Mouse (Mus musculus): ENCODE measurements around the gene Hmgb4. TPM values are rescaled to one million over a fixed set of nuclear protein-coding genes. Genes with fewer than 3 reads are reported as not detected.

Gene Hmgb4
- polyA plus RNA-seq (2014; fragmentation: Nextera tagmentation; extraction: Ambion mirVana) = not detected in 2 replicates

DNA sequence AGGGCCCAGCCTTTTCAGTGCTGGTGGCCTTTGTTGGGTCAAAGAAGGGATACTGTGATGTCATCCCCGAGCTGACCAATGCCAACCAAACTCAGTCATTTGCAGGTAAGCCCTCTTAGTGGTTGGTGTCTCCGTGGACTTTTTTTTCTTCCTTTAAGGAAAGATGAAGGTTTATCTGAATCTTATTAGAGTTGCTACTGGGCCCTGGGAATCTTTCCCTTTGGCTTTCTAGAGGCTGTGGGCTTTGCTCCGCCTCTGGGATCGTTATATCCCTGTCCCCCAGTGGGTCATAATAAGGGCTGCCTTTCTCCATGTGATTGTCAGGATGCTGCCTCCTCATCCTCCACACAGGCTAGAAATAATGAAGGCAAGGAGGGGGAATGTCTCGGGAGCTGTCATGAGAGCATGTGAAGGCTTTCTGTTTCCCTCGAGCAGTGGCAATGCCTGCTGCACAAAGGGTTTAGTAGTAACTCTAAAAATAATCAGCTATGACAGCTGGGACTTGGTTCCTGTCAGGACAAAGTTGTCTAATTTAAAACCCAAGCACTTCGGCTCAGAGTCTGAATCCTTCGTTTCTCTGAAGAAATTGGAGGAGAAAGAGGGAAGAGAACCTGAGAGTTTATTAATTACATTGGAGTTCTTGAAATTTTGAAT, at the start of gene Hmgb4:
Hmgb4 (minus strand) TSS at position 51 of the 654 bp plus-strand sequence.
- H3K36me3 ChIP-seq (ENCODE audit: control insufficient read depth, insufficient read depth, low read length) = no peaks in the 10 kb centered on the region
- no peaks in the 10 kb centered on the region for H3K27me3 ChIP-seq (ENCODE audit: control insufficient read depth, insufficient read depth, low read length)
- H3K9me3 ChIP-seq (ENCODE audit: control insufficient read depth, low read length) = no peaks in the 10 kb centered on the region
- ATAC-seq (ENCODE audit: insufficient read depth, low FRiP score, low TSS enrichment) (no peak), DNase-seq (ENCODE audit: low spot score) (no peak)
- H3K4me1 ChIP-seq (ENCODE audit: control insufficient read depth, insufficient read depth, low read length) = no peaks in the 10 kb centered on the region
- H3K4me2 ChIP-seq (ENCODE audit: low read depth) = no peak within 1 kb of the TSS
- H3K4me3 ChIP-seq (ENCODE audit: low read depth, low read length) = no peak within 1 kb of the TSS
- H3K27ac ChIP-seq (ENCODE audit: low read depth, low read length) = no peak within 1 kb of the TSS
- H3K9ac ChIP-seq (ENCODE audit: low read length) = no peak within 1 kb of the TSS
- 78% methylated on average over 8 of the region's 8 CpGs for WGBS

DNA sequence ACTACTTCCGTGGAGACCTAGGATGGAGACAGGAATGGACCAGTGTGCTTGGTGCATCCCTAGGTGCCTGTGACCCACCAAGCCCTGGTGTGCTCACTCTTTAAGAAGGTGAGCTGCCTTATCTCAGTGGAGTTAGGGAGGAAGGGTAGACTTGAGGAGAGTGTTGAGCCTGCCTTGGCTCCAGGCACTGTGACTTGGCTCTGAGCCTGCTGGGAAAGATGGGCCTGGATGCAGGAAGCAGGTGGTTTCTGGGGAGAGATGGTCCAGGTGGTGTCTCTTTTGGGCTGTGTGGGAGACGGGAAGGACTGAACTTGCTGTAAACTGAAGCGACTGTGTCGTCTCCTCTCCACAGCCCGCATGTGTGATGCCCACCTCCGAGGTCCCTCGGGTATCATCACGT, 45.3 kb upstream of the Hmgb4 start:
- no peak overlapping the region for H3K27ac ChIP-seq (ENCODE audit: low read depth, low read length)

DNA sequence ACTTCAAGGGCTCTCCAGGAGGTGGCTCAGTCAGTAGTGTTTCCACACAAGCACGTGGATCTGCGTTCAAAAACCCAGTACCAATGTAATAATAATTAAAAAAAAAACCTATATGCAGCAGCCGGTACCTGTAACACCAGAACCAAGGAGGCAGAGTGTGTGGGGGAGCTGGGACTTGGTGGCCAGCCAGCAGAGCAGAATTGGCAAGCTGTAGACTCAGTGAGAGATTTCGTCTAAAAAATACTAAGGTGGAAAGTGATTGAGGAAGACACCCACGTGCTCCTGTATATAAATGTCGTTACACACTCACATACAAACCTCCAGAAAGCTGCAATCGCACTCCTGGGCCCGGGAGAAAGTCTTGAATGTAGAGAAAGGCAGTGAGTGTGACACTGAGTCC, 43.3 kb upstream of the Hmgb4 start:
- H3K4me1 ChIP-seq (ENCODE audit: control insufficient read depth, insufficient read depth, low read length) = no peaks in the 10 kb centered on the region
- H3K27ac ChIP-seq (ENCODE audit: low read depth, low read length) = no peak overlapping the region
- H3K4me2 ChIP-seq (ENCODE audit: low read depth) = no peak overlapping the region
- no peaks in the 10 kb centered on the region for H3K36me3 ChIP-seq (ENCODE audit: control insufficient read depth, insufficient read depth, low read length)
- DNase-seq (ENCODE audit: low spot score) (no peak), ATAC-seq (ENCODE audit: insufficient read depth, low FRiP score, low TSS enrichment) (no peak)
- no peaks in the 10 kb centered on the region for H3K27me3 ChIP-seq (ENCODE audit: control insufficient read depth, insufficient read depth, low read length)
- H3K4me3 ChIP-seq (ENCODE audit: low read depth, low read length) = no peak overlapping the region
- WGBS = 81% methylated on average over 8 of the region's 8 CpGs
- no peaks in the 10 kb centered on the region for H3K9me3 ChIP-seq (ENCODE audit: control insufficient read depth, low read length)
- no peak overlapping the region for H3K9ac ChIP-seq (ENCODE audit: low read length)

More for the DNA sequence above, 45.3 kb upstream of the Hmgb4 start:
- WGBS = 91% methylated on average over 8 of the region's 8 CpGs
- Histone ChIP-seq H3K4me3 (ENCODE audit: low read depth, low read length) (no peak overlapping the region), H3K9me3 (ENCODE audit: control insufficient read depth, low read length) (no peaks in the 10 kb centered on the region), H3K27me3 (ENCODE audit: control insufficient read depth, insufficient read depth, low read length) (no peaks in the 10 kb centered on the region), H3K4me2 (ENCODE audit: low read depth) (no peak overlapping the region), H3K4me1 (ENCODE audit: control insufficient read depth, insufficient read depth, low read length) (no peaks in the 10 kb centered on the region), H3K9ac (ENCODE audit: low read length) (no peak overlapping the region), H3K36me3 (ENCODE audit: control insufficient read depth, insufficient read depth, low read length) (no peaks in the 10 kb centered on the region)
- DNase-seq (ENCODE audit: low spot score) (no peak), ATAC-seq (ENCODE audit: insufficient read depth, low FRiP score, low TSS enrichment) (no peak)

DNA sequence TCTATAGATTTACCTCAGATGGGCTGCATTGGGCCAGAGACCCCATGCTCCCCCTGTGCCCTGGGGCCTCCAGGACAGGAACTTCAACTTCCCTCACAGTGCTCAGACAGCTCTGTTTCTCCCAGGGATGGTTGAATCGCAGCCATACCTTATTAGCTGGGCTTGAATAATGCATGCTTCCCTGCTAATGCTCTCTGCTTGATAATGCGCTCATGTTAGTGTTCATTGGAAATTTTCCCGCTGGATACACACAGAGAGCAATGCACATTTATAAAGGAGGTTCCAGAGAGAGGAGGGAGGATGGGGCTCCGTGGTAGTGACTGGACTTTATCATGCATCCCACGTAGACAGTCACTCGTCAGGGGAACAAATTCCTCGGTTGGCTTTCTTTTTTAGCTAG, 27.3 kb upstream of the Hmgb4 start:
- H3K4me2 ChIP-seq (ENCODE audit: low read depth) = no peak overlapping the region
- ATAC-seq (ENCODE audit: insufficient read depth, low FRiP score, low TSS enrichment) (no peak), DNase-seq (ENCODE audit: low spot score) (no peak)
- no peak overlapping the region for H3K4me3 ChIP-seq (ENCODE audit: low read depth, low read length)
- no peaks in the 10 kb centered on the region for H3K4me1 ChIP-seq (ENCODE audit: control insufficient read depth, insufficient read depth, low read length)
- no peak overlapping the region for H3K27ac ChIP-seq (ENCODE audit: low read depth, low read length)
- no peaks in the 10 kb centered on the region for H3K36me3 ChIP-seq (ENCODE audit: control insufficient read depth, insufficient read depth, low read length)
- H3K9ac ChIP-seq (ENCODE audit: low read length) = no peak overlapping the region
- no peaks in the 10 kb centered on the region for H3K9me3 ChIP-seq (ENCODE audit: control insufficient read depth, low read length)
- 79% methylated on average over 7 of the region's 7 CpGs for WGBS
- H3K27me3 ChIP-seq (ENCODE audit: control insufficient read depth, insufficient read depth, low read length) = no peaks in the 10 kb centered on the region

DNA sequence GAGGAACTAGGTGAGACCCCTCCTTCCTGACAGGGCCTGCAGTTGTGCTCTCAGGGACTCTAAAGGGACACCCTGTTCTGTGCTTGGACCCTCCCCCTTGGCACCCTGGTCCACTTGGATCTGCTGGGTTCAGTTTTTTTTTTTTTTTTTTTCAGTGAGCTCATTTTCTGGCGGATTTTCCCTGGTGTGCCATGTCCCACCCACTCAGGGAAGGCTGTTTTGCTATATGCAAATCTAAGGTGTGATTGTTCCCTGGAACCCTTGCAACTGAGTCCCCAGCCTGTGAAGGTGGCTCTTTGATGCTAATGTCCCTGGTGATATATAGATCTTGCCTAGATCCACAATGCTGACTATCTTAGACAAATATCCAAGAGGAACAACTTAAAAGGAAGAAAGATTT, 24.3 kb upstream of the Hmgb4 start:
- no peak overlapping the region for H3K4me2 ChIP-seq (ENCODE audit: low read depth)
- no peak overlapping the region for H3K27ac ChIP-seq (ENCODE audit: low read depth, low read length)
- no peaks in the 10 kb centered on the region for H3K4me1 ChIP-seq (ENCODE audit: control insufficient read depth, insufficient read depth, low read length)
- H3K27me3 ChIP-seq (ENCODE audit: control insufficient read depth, insufficient read depth, low read length) = no peaks in the 10 kb centered on the region
- no peak overlapping the region for H3K4me3 ChIP-seq (ENCODE audit: low read depth, low read length)
- H3K36me3 ChIP-seq (ENCODE audit: control insufficient read depth, insufficient read depth, low read length) = no peaks in the 10 kb centered on the region
- WGBS = 71% methylated on average over 1 of the region's 1 CpGs
- no peaks in the 10 kb centered on the region for H3K9me3 ChIP-seq (ENCODE audit: control insufficient read depth, low read length)
- ATAC-seq (ENCODE audit: insufficient read depth, low FRiP score, low TSS enrichment) = no peak
- no peak for DNase-seq (ENCODE audit: low spot score)
- no peak overlapping the region for H3K9ac ChIP-seq (ENCODE audit: low read length)

DNA sequence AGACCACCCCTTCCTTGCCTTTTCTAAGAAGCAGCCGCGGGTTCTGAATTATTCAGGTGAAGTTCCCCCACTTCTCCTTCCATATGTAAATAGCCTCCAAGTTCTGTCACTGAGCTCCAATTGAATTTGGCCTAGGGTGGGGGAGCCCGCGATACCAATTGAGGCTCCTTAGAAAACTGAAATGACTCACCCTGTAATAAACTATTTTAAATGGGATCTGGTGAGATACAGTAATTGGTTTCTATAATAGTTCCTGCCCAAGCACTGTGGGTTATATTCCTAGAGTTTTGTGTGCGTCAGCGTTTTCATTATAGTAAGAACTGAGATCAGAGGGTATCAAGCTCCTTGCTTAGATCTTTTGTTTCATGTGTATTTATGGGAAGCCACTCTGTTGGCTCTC, 14.8 kb upstream of the Hmgb4 start:
- no peak overlapping the region for H3K4me3 ChIP-seq (ENCODE audit: low read depth, low read length)
- WGBS = 76% methylated on average over 6 of the region's 6 CpGs

DNA sequence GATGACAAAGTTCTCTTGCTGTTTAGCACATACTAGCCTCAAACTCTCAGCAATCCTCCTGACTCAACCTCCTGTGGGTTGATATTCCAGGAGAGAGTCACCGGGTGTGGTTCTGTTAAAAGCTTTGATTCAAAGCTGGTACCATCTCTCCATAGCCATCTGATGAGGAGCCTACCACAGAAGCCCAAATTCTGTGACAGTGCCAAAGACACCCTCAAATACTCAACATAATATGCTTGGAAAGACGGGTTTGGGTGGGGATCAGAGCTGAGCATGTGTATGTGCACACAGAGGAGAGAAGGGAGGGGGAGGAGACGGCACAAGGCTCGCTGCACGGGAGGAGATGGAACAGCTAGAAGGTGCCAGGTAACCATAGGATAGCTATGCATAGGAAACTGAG, 14.4 kb upstream of the Hmgb4 start:
- WGBS = 85% methylated on average over 5 of the region's 5 CpGs
- ATAC-seq (ENCODE audit: insufficient read depth, low FRiP score, low TSS enrichment) = no peak
- no peak for DNase-seq (ENCODE audit: low spot score)

More for the DNA sequence above, 14.8 kb upstream of the Hmgb4 start:
- ATAC-seq (ENCODE audit: insufficient read depth, low FRiP score, low TSS enrichment) (no peak), DNase-seq (ENCODE audit: low spot score) (no peak)
- H3K4me1 ChIP-seq (ENCODE audit: control insufficient read depth, insufficient read depth, low read length) = no peaks in the 10 kb centered on the region
- H3K9ac ChIP-seq (ENCODE audit: low read length) = no peak overlapping the region
- H3K9me3 ChIP-seq (ENCODE audit: control insufficient read depth, low read length) = no peaks in the 10 kb centered on the region
- H3K27ac ChIP-seq (ENCODE audit: low read depth, low read length) = no peak overlapping the region
- H3K36me3 ChIP-seq (ENCODE audit: control insufficient read depth, insufficient read depth, low read length) = no peaks in the 10 kb centered on the region
- no peak overlapping the region for H3K4me2 ChIP-seq (ENCODE audit: low read depth)
- no peaks in the 10 kb centered on the region for H3K27me3 ChIP-seq (ENCODE audit: control insufficient read depth, insufficient read depth, low read length)

DNA sequence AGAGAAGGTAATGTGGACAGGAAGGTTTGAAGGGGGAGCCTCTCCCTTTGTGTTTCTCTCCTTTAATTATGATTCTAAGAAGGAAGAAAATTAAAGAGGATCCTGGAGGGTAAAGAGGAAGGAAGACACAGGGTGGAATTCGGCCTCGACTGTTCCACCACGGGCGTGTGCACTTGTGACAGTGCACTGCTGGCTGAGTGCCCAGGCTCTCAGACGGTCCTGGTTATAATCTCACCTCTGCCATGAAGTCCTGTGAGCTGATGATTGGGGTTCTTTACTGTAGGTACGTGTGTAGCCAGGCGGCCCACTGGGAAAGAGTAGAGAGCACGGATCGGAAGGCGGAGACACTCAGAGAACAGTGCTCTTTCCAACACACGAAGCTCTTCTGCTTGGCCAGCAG, 12.4 kb upstream of the Hmgb4 start:
- Histone ChIP-seq H3K9me3 (ENCODE audit: control insufficient read depth, low read length) (no peaks in the 10 kb centered on the region), H3K4me3 (ENCODE audit: low read depth, low read length) (no peak overlapping the region), H3K36me3 (ENCODE audit: control insufficient read depth, insufficient read depth, low read length) (no peaks in the 10 kb centered on the region), H3K9ac (ENCODE audit: low read length) (no peak overlapping the region), H3K4me1 (ENCODE audit: control insufficient read depth, insufficient read depth, low read length) (no peaks in the 10 kb centered on the region), H3K27me3 (ENCODE audit: control insufficient read depth, insufficient read depth, low read length) (no peaks in the 10 kb centered on the region), H3K4me2 (ENCODE audit: low read depth) (no peak overlapping the region), H3K27ac (ENCODE audit: low read depth, low read length) (no peak overlapping the region)
- no peak for DNase-seq (ENCODE audit: low spot score)
- ATAC-seq (ENCODE audit: insufficient read depth, low FRiP score, low TSS enrichment) = no peak
- WGBS = 88% methylated on average over 11 of the region's 11 CpGs

More for the DNA sequence above, 14.4 kb upstream of the Hmgb4 start:
- Histone ChIP-seq H3K4me1 (ENCODE audit: control insufficient read depth, insufficient read depth, low read length) (no peaks in the 10 kb centered on the region), H3K4me2 (ENCODE audit: low read depth) (no peak overlapping the region), H3K36me3 (ENCODE audit: control insufficient read depth, insufficient read depth, low read length) (no peaks in the 10 kb centered on the region), H3K9ac (ENCODE audit: low read length) (no peak overlapping the region), H3K27me3 (ENCODE audit: control insufficient read depth, insufficient read depth, low read length) (no peaks in the 10 kb centered on the region), H3K4me3 (ENCODE audit: low read depth, low read length) (no peak overlapping the region), H3K9me3 (ENCODE audit: control insufficient read depth, low read length) (no peaks in the 10 kb centered on the region), H3K27ac (ENCODE audit: low read depth, low read length) (no peak overlapping the region)

DNA sequence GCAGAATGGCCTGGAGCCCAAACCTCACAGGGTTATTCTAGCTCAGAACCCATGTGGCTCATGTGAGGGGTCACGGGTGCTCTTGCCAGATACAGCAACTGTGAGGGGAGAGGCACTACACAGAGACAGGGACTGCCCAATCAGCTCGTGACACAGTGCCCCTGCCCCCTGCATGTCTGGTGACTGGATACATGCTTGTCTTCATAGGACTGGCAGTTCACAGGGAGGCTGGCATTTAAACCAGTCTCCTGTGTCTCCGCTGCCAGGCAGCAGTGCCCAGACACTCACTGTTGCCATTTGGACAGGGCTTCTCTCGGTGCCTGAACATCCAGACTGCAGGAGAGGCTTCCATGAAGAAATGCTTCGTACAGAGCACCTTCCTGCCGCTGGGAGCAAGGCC, 11.7 kb upstream of the Hmgb4 start:
- WGBS = 75% methylated on average over 6 of the region's 6 CpGs
- no peak for ATAC-seq (ENCODE audit: insufficient read depth, low FRiP score, low TSS enrichment)
- H3K4me1 ChIP-seq (ENCODE audit: control insufficient read depth, insufficient read depth, low read length) = no peaks in the 10 kb centered on the region
- no peak overlapping the region for H3K27ac ChIP-seq (ENCODE audit: low read depth, low read length)
- no peaks in the 10 kb centered on the region for H3K36me3 ChIP-seq (ENCODE audit: control insufficient read depth, insufficient read depth, low read length)
- H3K4me3 ChIP-seq (ENCODE audit: low read depth, low read length) = no peak overlapping the region
- H3K9me3 ChIP-seq (ENCODE audit: control insufficient read depth, low read length) = no peaks in the 10 kb centered on the region
- H3K9ac ChIP-seq (ENCODE audit: low read length) = no peak overlapping the region
- no peak for DNase-seq (ENCODE audit: low spot score)
- H3K4me2 ChIP-seq (ENCODE audit: low read depth) = no peak overlapping the region
- no peaks in the 10 kb centered on the region for H3K27me3 ChIP-seq (ENCODE audit: control insufficient read depth, insufficient read depth, low read length)

Data from neural tube, embryonic 11.5 days (tissue).